Mouse (Mus musculus) hindbrain, embryonic 16.5 days (tissue): Measurements from ENCODE around the gene Grin2a. TPM values are rescaled to one million over a fixed set of nuclear protein-coding genes. Genes with fewer than 3 reads are reported as not detected.

Source experiments
- ATAC-seq: fragments of 200-750 bp; cut with Nextera tagmentation; 2 replicates; pipeline ENCODE4 v1.8.0; 2017; ENCODE audit warnings: moderate TSS enrichment, moderate library complexity
- H3K27ac ChIP-seq: fragments of 300-500 bp; sonication (generic); 2 replicates; pipeline ENCODE4 v1.5.1; 2014; ENCODE audit warnings: low read depth, mild to moderate bottlenecking, control low read depth, low read length, moderate library complexity
- H3K27me3 ChIP-seq: fragments of 300-500 bp; sonication (generic); replicated peaks from 2 replicates; pipeline ENCODE4 v1.6.1; 2014; ENCODE audit warnings: low read length; ENCODE audit not compliant: control insufficient read depth, insufficient read depth
- H3K36me3 ChIP-seq: fragments of 300-500 bp; sonication (generic); 2 replicates; pipeline ENCODE4 v1.6.1; 2014; ENCODE audit warnings: mild to moderate bottlenecking, low read length, moderate library complexity, mixed read lengths; ENCODE audit not compliant: control insufficient read depth, insufficient read depth
- H3K4me1 ChIP-seq: fragments of 300-500 bp; sonication (generic); 2 replicates; pipeline ENCODE4 v1.6.1; 2014; ENCODE audit warnings: low read depth, low read length; ENCODE audit not compliant: control insufficient read depth, insufficient read depth
- H3K4me2 ChIP-seq: fragments of 300-500 bp; sonication (generic); 2 replicates; pipeline ENCODE4 v1.6.1; 2014; ENCODE audit warnings: mild to moderate bottlenecking, low read length, control low read depth, moderate library complexity
- H3K4me3 ChIP-seq: fragments of 300-500 bp; sonication (generic); 2 replicates; pipeline ENCODE4 v1.5.1; 2014; ENCODE audit warnings: mild to moderate bottlenecking, low read length, control low read depth, moderate library complexity
- H3K9ac ChIP-seq: fragments of 300-500 bp; sonication (generic); 2 replicates; pipeline ENCODE4 v1.6.1; 2014; ENCODE audit warnings: low read depth, mild to moderate bottlenecking, control low read depth, low read length, moderate library complexity
- H3K9me3 ChIP-seq: fragments of 300-500 bp; sonication (generic); 2 replicates; pipeline ENCODE4 v1.6.1; 2014; ENCODE audit warnings: mild to moderate bottlenecking, low read length, moderate library complexity; ENCODE audit not compliant: control insufficient read depth
- WGBS: fragments of 180-500 bp; shearing (Covaris S2); extraction: QIAGEN DNeasy Blood & Tissue Kit; methylation state at CpG from one replicate; pipeline ENCODE4 v1.1.7; 2014; 5-methylcytosine and 5-hydroxymethylcytosine counted together
- polyA plus RNA-seq: library from polyadenylated mRNA; unstranded; fragments of >200 nt; fragmentation: Nextera tagmentation; extraction: Ambion mirVana; gene quantifications from 2 replicates; pipeline ENCODE4 v1.2.1, GENCODE M21; 2015

Gene Grin2a
- polyA plus RNA-seq, 1 experiment from 2014 or later, result 9.7 TPM

DNA sequence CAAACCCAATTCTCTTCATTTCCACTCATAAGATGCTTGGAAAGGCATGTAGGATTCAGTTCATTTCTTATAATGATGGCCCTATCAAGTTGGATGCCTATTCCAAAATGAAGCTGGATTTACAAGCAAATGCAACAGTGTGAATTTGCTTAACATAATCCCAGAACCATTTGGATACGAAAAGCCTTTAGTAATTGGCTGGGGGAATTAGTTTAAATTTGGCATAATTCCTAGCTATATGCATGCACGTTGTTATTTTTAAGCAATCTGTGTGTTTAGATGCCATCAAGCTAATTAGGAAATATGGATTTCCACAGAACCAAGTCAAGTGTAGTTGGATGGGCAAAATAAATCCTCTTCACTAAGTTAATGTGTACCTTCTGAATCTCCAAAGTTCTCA is 411.4 kb downstream of the Grin2a start:
- Histone ChIP-seq H3K9me3 (no peaks in the 10 kb centered on the region), H3K27ac (no peak overlapping the region), H3K36me3 (no peaks in the 10 kb centered on the region), H3K4me3 (no peak overlapping the region), H3K9ac (no peak overlapping the region), H3K27me3 (no peaks in the 10 kb centered on the region), H3K4me2 (no peak overlapping the region), H3K4me1 (no peaks in the 10 kb centered on the region)
- no peak for ATAC-seq
- WGBS, result 63% methylated on average over 2 of the region's 2 CpGs

GRCm38 (mm10) chr16:9571793-9572192 is 423.6 kb downstream of the Grin2a start:
- WGBS, result 48% methylated on average over 1 of the region's 1 CpGs

GRCm38 (mm10) chr16:9567286-9567685 is 428.1 kb downstream of the Grin2a start:
- H3K36me3 ChIP-seq, result no peaks in the 10 kb centered on the region
- ATAC-seq, result no peak
- no peak overlapping the region for H3K27ac ChIP-seq
- WGBS, result 45% methylated on average over 2 of the region's 2 CpGs
- H3K4me1 ChIP-seq, result no peaks in the 10 kb centered on the region
- H3K4me3 ChIP-seq, result no peak overlapping the region
- no peak overlapping the region for H3K4me2 ChIP-seq
- no peaks in the 10 kb centered on the region for H3K27me3 ChIP-seq
- no peak overlapping the region for H3K9ac ChIP-seq
- no peaks in the 10 kb centered on the region for H3K9me3 ChIP-seq

More at GRCm38 (mm10) chr16:9571793-9572192, 423.6 kb downstream of the Grin2a start:
- Histone ChIP-seq H3K4me3 (no peak overlapping the region), H3K4me2 (no peak overlapping the region), H3K9ac (no peak overlapping the region), H3K4me1 (no peaks in the 10 kb centered on the region), H3K27ac (no peak overlapping the region), H3K27me3 (no peaks in the 10 kb centered on the region), H3K9me3 (no peaks in the 10 kb centered on the region), H3K36me3 (no peaks in the 10 kb centered on the region)
- ATAC-seq, result no peak

GRCm38 (mm10) chr16:9561816-9562215 is 433.5 kb downstream of the Grin2a start:
- H3K4me1 ChIP-seq, result no peaks in the 10 kb centered on the region
- H3K36me3 ChIP-seq, result no peaks in the 10 kb centered on the region
- H3K9ac ChIP-seq, result no peak overlapping the region
- ATAC-seq, result no peak; the same call in 1 of the 2 replicates
- H3K9me3 ChIP-seq, result no peaks in the 10 kb centered on the region
- 15% methylated on average over 1 of the region's 1 CpGs for WGBS
- H3K4me2 ChIP-seq, result no peak overlapping the region
- no peak overlapping the region for H3K4me3 ChIP-seq
- H3K27me3 ChIP-seq, result no peaks in the 10 kb centered on the region
- no peak overlapping the region for H3K27ac ChIP-seq

DNA sequence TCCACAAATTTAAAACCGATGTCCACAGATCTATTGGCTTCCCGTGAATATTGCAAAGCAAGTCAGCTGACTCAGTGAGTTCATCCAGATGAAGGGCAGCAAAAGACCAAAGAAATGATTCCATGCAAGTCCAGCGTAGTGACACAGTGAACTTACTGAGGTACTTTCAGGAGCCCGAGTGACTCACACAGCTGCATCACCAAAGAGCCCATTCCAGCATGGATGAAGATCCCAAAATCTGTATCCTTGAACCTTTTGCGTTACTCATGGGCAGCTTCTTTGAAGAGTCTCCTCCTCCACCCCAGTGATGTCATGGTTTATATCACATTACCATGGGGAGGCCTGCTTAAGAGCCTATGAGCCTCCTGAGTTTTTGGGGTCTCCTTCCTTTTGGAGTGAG is 460.2 kb downstream of the Grin2a start:
- Histone ChIP-seq H3K4me3 (no peak overlapping the region), H3K27ac (no peak overlapping the region), H3K27me3 (no peaks in the 10 kb centered on the region), H3K9ac (no peak overlapping the region), H3K4me1 (peaks cover 14% of the 10 kb centered on the region), H3K4me2 (no peak overlapping the region), H3K9me3 (no peaks in the 10 kb centered on the region), H3K36me3 (no peaks in the 10 kb centered on the region)
- no peak for ATAC-seq
- 94% methylated on average over 5 of the region's 5 CpGs for WGBS

GRCm38 (mm10) chr16:9533564-9534332 is 461.6 kb downstream of the Grin2a start:
- WGBS, result 14% methylated on average over 9 of the region's 9 CpGs

GRCm38 (mm10) chr16:9532843-9533532 is 462.4 kb downstream of the Grin2a start:
- Histone ChIP-seq H3K27ac (no peak overlapping the region), H3K27me3 (no peaks in the 10 kb centered on the region), H3K4me1 (peaks cover 14% of the 10 kb centered on the region), H3K36me3 (no peaks in the 10 kb centered on the region), H3K4me2 (no peak overlapping the region), H3K4me3 (no peak overlapping the region), H3K9ac (no peak overlapping the region), H3K9me3 (no peaks in the 10 kb centered on the region)
- 30% methylated on average over 6 of the region's 6 CpGs for WGBS
- peak; percentile 42; the same call in 1 of the 2 replicates for ATAC-seq

More at GRCm38 (mm10) chr16:9533564-9534332, 461.6 kb downstream of the Grin2a start:
- ATAC-seq, result peak; percentile 60
- Histone ChIP-seq H3K4me1 (peaks cover 14% of the 10 kb centered on the region), H3K9me3 (no peaks in the 10 kb centered on the region), H3K36me3 (no peaks in the 10 kb centered on the region), H3K9ac (no peak overlapping the region), H3K4me2 (no peak overlapping the region), H3K27ac (no peak overlapping the region), H3K27me3 (no peaks in the 10 kb centered on the region), H3K4me3 (no peak overlapping the region)

GRCm38 (mm10) chr16:9527214-9527613 is 468.1 kb downstream of the Grin2a start:
- ATAC-seq, result no peak
- Histone ChIP-seq H3K4me2 (no peak overlapping the region), H3K4me3 (no peak overlapping the region), H3K27me3 (no peaks in the 10 kb centered on the region), H3K27ac (no peak overlapping the region), H3K9ac (no peak overlapping the region), H3K36me3 (no peaks in the 10 kb centered on the region), H3K9me3 (no peaks in the 10 kb centered on the region), H3K4me1 (no peaks in the 10 kb centered on the region)
- 84% methylated on average over 5 of the region's 5 CpGs for WGBS

DNA sequence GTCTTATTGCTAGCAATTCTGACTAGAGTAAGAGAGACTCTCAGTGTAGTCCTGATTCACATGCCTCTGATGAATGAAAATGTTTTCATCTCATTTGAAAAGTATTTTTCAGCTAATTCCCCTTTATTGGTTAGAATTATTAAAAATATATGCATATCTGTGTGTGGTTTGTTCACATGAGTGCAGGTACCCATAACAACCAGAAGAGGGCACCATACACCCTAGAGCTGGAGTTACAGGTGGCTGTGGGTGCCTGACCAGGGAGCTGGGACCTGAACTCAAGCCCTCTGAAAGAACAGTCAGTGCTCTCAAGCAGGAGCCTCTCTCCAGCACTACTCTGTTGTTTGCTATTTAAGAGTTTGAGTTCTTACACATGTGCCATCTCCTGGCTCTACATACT is 472.0 kb downstream of the Grin2a start:
- Histone ChIP-seq H3K9me3 (peaks cover 3% of the 10 kb centered on the region; the same call in 1 of the 2 replicates), H3K4me2 (no peak overlapping the region), H3K36me3 (no peaks in the 10 kb centered on the region), H3K9ac (no peak overlapping the region), H3K27me3 (no peaks in the 10 kb centered on the region), H3K27ac (no peak overlapping the region), H3K4me3 (no peak overlapping the region), H3K4me1 (no peaks in the 10 kb centered on the region)
- ATAC-seq, result no peak
